Mouse (Mus musculus): ENCODE results near the gene Ifi214.
"Not testable (repeated sequence)": the region's sequence is repeated elsewhere in the genome, so short reads cannot be mapped to it uniquely, and the experiment has no call there.

Gene Ifi214

DNA sequence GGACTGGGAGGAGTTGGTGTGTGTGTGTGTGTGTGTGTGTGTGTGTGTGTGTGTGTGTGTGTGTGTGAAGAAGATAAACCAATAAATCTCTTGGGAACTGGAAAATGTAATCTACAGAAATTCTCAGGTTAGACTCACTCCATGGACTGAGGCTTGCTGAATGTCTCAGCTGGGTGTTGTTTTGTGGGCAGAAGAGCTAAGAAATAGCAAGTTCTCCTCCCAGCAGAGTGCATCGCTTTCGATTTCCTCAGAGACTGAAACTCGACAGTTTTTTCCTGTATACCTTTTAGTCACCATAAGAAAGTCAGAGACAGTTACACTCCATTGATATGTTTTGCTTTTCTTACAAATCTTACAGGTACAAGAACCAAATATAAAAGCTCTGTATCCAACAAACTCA, at the start of gene Ifi214:
TSS of gene Ifi214 (minus strand) at position 167 of the 400 bp plus-strand sequence.
- DNase-seq (ENCODE audit: low read depth, low spot score) = not testable (repeated sequence)

DNA sequence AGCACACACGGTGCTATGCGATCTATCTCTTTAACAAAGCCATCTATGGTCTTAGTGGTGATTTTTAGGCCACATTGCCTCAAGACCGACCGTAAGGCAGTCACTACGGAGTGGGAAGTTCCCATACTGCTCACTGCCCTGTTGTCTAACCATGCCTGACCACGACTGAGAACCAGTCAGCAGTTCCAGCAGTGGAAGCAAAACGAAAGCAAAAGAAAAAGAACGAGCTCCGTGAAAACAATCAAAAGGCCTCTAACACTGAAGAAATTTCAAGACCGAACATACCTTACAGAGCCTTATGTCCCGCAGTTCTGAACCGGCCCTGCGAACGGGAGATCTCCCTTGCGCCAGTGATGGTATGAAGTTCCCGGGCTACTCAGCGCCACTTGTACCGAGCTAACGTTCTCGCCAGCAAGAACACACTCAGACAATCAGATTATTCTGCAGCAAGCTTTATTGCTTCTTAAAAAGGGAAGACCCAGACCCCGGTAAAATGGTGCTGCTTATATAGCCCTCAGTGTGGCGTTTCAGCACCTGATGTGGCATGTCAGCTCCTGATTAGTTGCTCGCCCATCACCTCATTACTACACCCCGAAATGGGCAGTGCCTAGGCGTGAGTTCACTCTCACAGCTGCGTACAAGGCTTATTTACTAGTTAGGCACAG, 44.3 kb upstream of the Ifi214 start:
- DNase-seq (ENCODE audit: low read depth, low spot score) = no peak

DNA sequence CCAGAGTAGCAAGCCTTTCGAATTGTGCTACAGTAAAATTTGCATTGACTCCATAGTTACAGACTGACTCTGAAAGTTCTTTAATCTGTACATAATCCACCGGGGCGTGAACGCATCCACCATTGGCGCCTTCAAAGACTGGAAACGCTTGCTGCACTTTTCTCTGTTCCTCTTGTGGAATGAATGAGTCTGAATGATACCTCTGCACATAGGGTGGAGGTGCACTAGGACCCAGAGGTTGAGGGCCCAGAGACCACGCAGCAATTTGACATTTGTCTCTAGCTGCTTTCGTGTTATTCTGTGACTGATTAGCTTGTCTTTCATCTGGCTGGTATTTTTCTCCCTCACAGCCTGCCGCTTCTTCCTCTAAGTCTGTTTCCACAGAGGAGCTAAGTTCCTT, 43.3 kb upstream of the Ifi214 start:
- DNase-seq (ENCODE audit: low read depth, low spot score) = no peak

DNA sequence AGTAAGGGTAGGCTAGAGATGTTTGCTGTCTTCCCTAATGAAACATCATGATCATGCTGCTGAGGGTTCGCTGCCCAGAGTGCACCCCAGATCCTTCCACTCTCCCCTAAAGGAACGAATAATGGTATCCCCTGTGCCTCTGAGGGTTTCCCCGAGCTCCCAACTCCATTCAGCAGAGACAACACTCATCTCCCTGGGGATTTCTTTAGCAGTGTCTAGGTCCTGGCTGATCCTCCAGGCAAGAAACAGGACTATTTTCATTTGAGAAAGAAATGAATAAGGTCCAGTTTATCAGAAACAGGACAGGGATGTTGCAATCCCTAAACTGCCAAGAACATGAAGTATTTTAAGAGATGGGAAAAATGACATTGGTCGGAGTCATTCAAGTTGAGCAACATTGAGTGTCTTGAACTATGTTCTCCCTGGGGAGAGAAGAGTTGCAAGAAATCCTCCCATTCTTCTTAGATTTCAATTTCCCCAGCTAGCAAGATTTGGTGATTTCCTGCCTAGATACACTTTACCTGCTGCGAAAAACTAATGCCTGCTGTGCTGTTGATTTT, 14.8 kb upstream of the Ifi214 start:
- DNase-seq (ENCODE audit: low read depth, low spot score) = not testable (repeated sequence)

DNA sequence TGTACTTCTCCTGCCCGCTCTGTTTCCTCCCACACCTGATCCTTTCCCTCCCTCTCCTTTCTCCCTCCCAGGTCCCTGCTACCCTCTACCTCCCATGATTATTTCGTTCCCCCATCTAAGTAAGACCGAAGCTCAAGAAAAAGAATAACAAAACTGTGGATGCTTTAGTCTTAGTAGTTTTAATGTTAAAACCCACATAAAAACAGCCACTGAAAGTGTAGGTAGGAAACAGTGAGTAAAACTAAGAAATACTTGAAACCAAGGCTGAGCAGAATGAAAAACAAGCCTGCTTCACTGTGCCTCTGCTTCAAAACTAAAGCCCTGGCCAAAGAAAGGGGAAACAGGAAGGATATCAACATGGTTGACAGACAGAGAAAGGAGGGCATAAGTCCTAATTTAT, 13.0 kb upstream of the Ifi214 start:
- not testable (repeated sequence) for DNase-seq (ENCODE audit: low read depth, low spot score)

DNA sequence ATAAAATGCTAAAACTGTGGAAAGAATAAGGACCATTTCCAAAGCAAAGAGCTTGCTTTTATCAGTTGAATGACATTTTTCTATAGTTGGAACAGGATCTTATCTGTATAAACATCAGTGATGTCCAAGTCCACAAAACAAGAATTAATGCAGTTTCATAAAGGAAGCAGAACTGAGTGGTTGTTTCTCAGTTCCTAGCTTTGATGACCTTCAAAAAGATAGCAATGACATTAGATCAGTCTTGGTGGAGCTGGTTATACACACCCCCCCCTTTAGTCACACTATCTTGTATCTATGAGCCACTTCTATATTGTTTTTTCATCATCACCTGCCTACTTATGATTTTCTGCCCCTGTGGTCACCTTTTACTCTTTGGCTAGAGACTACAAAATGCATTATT, 14.3 kb downstream of the Ifi214 start:
- DNase-seq (ENCODE audit: low read depth, low spot score) = no peak

DNA sequence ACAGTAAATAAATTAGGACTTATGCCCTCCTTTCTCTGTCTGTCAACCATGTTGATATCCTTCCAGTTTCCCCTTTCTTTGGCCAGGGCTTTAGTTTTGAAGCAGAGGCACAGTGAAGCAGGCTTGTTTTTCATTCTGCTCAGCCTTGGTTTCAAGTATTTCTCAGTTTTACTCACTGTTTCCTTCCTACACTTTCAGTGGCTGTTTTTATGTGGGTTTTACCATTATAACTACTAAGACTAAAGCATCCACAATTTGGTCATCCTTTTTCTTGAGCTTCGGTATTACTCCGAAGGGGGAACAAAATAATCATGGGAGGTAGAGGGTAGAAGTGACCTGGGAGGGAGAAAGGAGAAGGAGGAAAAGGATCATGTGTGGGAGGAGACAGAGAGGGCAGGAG, 25.2 kb downstream of the Ifi214 start:
- not testable (repeated sequence) for DNase-seq (ENCODE audit: low read depth, low spot score)

DNA sequence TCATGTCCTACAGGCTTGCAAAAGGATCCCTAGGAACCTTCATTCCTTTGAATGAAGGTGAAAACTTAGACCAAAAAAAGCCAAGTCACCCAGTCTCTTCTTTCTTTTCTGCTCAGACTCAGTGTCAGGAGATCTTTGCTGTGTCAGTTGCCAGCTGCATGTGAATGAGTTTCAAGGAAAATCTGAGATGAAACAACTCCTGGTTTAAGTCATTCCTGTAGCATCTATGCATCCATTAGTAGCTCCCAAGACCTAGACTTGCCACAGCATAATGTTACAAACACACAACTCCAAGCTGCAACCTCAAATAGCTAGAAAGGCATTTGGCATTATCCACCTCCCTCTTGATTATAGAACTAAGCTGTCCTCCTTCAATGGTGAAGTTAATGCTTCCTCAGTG, 44.3 kb downstream of the Ifi214 start:
- not testable (repeated sequence) for DNase-seq (ENCODE audit: low read depth, low spot score)

DNA sequence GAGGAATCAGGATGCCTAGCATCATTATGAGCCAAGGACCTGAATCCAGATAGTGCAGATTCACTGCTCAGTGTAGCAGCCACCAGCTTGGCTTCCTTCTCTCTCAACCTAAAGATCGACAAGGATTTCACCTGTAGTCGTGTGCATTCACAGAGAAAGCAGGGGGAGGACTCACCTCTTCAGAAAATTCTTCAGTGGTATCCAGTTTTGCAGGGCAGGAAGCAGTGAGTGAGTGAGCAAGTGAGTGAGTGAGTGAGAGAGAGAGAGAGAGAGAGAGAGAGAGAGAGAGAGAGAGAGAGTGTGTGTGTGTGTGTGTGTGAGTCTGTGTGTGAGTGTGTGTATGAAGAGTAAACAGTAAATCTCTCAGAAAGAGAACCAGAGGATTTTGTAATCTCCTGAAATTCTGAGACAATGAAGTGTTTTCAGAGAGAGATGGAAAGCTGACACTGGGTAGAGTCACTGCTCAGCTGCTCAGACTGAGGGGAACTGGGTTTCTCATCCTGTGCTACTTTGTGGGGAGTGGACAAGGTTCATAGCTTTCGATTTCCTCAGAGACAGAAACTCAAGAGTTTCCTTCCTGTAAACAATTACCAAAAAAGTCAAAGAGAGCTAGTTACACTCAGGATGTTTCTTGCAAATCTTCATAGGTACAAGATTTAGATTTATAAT, 44.8 kb downstream of the Ifi214 start, which contains the start of gene Ifi206:
TSS of gene Ifi206 (minus strand) at position 230 of the 669 bp plus-strand sequence.
- not testable (repeated sequence) for DNase-seq (ENCODE audit: low read depth, low spot score)

DNA sequence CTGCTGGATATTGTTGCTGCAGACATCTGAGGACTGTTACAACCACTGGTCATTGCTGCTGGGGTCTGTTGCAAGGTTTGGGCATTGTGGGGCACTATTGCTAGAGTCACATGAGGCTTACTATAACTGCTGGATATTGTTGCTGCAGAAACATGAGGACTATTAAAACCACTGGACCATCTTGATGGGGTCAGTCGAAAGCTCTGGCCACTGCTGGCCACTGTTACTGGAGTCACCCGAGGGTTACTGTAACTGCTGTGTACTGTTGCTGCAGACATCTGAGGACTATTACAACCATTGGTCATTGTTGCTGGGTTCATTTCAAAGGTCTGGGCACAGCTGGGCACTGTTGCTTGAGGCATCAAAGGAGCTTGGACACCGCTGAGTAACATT, 54.6 kb downstream of the Ifi214 start:
- not testable (repeated sequence) for DNase-seq (ENCODE audit: low read depth, low spot score)

DNA sequence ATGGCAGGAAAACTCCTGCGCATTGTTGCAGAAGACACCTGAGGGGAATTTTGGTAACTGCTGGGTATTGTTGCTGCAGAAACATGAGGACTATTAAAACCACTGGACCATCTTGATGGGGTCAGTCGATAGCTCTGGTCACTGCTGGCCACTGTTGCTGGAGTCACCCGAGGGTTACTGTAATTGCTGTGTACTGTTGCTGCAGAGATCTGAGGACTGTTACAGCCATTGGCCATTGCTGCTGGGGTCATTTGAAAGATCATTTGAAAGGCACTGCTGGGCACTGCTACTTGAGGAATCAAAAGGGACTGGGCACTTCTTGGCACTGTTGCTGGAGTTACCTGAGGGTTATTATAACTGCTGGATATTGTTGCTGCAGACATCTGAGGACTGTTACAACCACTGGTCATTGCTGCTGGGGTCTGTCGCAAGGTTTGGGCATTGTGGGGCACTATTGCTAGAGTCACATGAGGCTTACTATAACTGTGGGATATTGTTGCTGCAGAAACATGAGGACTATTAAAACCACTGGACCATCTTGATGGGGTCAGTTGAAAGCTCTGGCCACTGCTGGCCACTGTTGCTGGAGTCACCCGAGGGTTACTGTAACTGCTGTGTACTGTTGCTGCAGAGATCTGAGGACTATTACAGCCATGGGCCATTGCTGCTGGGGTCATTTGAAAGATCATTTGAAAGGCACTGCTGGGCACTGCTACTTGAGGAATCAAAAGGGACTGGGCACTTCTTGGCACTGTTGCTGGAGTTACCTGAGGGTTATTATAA, 55.2 kb downstream of the Ifi214 start:
- DNase-seq (ENCODE audit: low read depth, low spot score) = not testable (repeated sequence)

All from retina, postnatal 7 days (tissue).